Mouse (Mus musculus) megakaryocyte, adult 5-6 weeks (primary cell): ENCODE data around the gene Scrn1. TPM values are rescaled to one million over a fixed set of nuclear protein-coding genes. Genes with fewer than 3 reads are reported as not detected.

ENCODE experiments used
- ATAC-seq: 2 replicates; pipeline ENCODE4 v1.8.0; 2016; ENCODE audit warnings: mild to moderate bottlenecking, inconsistent platforms; ENCODE audit not compliant: poor library complexity, severe bottlenecking
- total RNA-seq, 2 experiments: library from RNA; stranded (forward) in 1 of 2; stranded (reverse) in 1 of 2; fragments of 153-499, 151-499 nt in 1 of 2; fragments of 221-1000, 200-1000 nt in 1 of 2; gene quantifications; 2 replicates each; pipeline versions ENCODE4 v1.2.3 to v1.2.4; 2015 to 2017

The Scrn1 gene
- total RNA-seq (2015) (not detected in 2 replicates), total RNA-seq (2017) (not detected in 2 replicates)

DNA sequence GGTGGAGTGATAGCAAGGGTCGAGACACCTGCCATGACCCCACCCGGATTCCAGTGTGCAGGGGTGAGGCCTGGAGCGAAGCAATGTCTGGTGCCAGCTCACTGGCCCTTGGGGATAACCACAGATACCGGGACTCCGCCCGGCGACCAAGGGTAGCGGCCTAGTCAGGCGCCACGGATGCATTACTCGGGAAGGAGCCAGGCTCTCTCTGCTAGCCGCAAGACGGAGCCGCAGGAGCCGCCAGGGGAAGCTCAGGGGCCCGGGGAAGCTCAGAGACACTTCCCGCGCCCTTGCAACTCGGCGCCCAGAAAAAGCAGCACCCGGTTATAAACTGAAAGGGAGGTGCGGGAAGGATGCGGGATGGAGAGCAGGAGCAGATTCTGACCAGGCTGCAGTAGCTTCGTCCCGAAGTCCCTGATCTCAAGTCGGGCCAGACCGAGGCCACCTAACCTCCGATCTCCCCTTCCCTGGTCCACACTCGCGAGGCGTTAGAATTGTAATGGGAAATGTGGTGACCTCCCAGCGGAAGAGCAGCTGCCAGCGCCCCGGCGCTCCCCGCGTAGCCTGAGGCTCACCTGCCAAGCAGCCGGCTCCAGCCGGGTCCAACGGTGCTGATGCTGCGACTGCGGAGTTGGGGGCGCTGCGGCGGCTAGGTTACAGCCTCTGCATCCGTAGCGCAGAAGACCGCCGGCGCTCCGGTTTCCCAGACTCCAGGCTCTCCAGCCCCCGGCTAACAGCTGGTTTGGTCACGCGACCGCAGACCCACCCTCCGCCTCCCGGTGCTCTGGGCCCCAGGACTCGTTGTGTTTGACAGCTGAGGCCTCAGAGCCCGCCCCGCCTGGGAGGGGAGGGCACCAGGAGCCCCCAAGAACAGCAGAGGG lies at the start of gene Scrn1:
Gene Scrn1, minus strand, starts transcription at position 825 of the 881 bp plus-strand sequence.
- ATAC-seq: no peak; the same call in 1 of the 2 replicates

- no peak for ATAC-seq
Measured at GRCm38 (mm10) chr6:54606241-54606640, 40.0 kb upstream of the Scrn1 start.

DNA sequence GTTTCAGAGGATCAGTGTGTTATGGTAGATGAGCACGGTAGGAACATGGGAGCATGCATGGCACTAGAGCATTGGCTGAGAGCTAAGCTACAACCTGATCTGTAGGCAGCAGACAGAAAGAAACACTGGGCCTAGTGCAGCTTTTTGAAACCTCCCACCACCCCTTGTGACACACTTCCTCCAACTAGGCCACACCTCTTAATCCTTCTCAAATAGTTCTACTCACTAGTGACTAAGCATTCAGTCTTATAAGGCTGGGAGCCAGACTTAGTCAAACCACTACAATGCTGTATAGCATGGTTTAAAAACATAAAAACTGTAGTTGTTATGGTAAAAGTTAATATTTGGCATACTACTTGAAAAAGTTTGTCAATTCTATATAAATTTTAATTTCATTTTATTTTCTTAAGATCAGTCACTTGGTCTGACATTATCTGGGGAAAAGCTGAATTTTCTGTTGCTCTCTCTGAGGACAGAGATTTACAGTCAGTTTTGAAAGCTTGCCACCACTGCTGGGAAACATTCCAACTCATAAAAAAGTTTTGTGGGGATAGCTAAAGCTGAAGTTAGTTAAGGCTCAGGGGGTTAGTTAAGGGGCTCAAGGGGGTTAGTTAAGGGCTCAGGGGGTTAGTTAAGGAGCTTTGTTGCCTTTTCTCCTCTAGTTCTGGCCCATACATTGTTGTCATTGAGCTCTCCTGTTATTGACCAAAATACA lies 37.9 kb upstream of the Scrn1 start:
- no peak for ATAC-seq

- ATAC-seq: no peak
Measured at GRCm38 (mm10) chr6:54602891-54603290, 36.6 kb upstream of the Scrn1 start.

DNA sequence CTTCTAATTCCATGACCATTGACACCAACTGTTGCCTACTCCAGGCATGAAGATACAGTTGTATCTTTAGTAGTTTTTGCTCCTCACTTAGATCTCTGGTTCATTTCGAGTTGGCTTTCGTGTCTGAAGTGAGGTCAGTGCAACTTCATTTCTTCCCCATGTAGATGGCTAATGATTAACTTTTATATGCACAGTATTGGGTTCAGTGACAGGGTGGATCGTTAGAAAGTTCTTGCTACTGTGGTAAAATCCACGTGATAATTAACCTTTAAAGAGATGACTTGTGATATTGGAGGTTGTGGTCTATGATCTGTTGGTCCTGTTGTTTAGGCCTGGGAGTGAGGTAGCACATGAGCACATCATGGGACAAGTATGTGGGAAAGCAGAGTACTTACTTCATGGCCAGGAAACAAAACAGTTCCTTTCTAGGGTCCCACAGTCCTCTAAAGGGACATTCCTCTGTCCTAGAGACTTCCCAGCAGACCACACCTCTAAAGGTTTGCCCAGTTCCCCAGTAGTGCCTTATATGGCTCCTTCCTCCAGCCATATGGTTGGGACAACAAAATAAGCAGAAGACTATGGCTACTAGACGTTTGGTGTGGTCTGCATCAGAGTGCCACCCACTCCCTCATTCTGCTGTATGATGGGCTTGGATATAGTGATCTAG lies 34.5 kb upstream of the Scrn1 start:
- no peak for ATAC-seq

- ATAC-seq: no peak
Measured at GRCm38 (mm10) chr6:54597711-54598110, 31.4 kb upstream of the Scrn1 start.

DNA sequence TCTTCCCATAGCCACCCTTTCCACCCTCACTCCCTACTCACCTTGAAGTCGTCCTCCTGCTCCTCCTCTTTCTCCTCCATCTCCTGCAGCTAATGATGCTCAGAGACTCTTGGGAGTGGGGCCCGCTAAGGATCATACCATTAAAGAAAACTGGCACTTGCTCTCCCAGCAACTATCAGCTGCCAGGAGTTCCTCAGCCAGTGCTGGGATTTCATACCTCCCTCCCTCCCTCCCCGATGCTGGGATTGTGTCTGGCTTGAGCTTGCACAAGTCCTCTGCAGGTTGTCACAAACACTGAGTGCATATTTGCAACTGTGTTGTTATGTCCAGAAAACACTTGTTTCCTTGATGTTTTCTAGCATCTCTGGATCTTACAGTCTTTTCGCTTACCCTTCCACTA lies 30.9 kb upstream of the Scrn1 start, which contains the start of gene Fkbp14:
Gene Fkbp14, minus strand, starts transcription at position 101 of the 400 bp plus-strand sequence.
- ATAC-seq: no peak

DNA sequence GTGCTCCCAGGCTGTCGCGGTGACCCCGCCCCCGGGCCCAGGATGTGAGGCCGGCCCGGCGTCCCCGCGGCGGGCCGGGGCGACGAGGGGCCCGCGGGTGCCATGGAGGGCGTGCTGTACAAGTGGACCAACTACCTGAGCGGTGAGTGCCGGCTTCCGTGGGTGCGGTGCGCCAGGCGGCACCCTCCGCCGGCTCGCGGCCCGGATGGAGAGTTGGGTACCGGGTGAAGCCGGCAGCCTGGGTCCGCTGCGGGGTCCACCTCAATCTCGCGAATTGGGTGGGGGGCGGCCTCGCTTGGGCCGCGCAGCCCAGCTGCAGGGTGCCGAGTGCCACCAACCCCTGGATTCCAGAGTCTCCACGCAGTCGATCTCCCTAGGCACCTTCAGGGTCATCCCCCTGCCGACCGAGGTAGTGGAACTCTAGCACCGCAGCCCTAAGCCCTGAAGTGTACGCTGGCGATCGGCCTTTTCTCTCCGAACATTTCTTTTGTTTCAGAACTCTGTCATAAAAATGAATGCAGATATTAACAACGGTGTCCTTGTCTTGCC lies 29.1 kb upstream of the Scrn1 start:
- no peak for ATAC-seq

DNA sequence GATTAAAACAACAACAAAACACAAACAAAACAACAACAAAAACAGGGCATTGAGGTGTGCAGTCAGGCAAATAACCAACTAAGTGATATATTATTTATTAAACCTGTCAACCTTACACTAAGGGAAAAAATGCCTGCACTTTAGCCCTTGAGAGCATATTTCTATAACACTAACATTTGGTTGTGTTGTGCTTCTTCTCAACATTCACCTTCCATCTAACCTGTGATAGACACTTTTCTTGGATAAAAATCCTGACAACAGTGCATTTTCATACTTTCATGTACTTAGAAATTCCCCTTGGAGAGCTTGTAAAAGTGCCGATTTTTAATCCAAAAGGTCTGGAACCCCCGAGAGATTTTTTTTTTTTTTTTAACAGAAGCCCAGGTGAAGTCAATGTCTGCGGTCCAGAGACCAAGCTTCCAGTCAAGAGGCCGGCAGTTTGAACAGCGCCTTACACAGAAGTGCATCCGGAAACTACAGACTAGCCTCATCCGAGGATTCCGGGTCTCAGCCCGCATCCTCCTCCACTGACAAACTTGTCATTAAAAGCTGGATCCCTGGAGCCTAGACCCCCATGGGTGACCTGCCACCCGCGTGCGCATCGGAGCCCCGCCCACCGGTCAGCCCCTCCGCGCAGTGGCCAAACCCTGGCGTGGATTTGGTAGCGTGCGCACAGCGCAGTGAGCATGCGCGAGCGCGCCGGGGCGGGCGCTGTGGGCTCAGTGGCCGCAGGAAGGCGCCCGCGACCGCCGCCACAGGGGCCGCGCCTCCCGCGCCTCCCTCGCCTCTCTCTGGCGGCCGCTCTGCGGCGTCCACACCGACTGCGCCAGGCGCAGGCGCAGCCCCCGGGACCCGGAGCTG lies 28.4 kb upstream of the Scrn1 start, which contains the start of gene Plekha8:
Gene Plekha8, plus strand, starts transcription at position 643 of the 861 bp plus-strand sequence.
- peak; percentile 88 for ATAC-seq

DNA sequence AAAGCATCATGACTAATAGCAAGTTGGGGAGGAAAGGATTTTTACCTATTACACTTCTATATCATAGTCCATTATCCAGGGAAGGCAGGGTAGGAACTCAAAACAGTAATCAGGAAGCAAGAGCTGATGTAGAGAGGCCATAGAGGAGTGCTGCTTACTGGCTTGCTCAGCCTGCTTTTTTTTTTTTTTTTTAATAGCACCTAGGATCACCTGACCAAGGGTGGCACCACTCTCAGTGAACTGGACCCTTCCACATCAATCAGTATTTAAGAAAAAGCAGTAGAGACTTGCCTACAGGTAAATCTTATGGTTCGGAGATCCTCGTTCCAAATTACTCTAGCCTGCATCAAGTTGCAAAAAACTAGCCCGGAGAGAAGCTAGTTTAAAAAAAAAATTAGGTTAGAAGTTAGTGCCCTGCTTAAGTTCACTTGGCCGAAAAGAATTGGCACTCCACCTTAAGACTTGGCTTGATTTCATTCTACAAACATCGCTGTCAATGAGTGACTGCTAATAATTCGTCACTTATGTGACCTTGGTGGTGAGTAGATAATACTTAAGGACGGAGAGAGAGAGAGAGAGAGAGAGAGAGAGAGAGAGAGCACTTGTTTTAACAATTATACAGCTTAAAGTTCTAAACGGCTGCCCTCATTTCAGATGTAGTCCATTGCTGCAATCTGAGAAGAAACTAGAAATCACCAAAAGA lies 27.6 kb upstream of the Scrn1 start:
- ATAC-seq: no peak

- ATAC-seq: peak; percentile 69
Measured at GRCm38 (mm10) chr6:54592938-54593535, 26.7 kb upstream of the Scrn1 start.

GRCm38 (mm10) chr6:54591778-54592177 lies 25.5 kb upstream of the Scrn1 start:
- ATAC-seq: no peak

DNA sequence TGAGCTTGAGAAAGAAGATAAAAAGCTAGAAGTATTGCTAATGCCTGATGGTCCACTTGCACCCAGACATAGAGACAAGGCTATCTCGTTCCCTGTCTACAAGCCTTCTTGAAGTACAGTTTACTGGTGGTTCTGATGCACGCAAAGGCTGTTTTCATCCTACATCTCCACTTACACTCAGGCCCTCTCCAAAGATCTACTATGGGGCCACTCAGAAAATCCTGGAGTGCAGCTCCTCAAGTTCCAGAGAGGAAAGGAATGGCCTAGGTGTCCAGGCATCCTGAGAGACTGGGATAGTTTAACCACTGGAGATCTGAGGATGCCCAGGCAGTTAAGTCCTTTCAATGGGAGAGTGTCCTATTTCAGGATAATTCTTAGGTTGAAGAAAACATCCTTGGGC lies 24.4 kb upstream of the Scrn1 start:
- no peak for ATAC-seq

- no peak for ATAC-seq
Measured at GRCm38 (mm10) chr6:54588212-54588611, 21.9 kb upstream of the Scrn1 start.

GRCm38 (mm10) chr6:54587683-54588082 lies 21.4 kb upstream of the Scrn1 start:
- no peak for ATAC-seq

- no peak for ATAC-seq
Measured at GRCm38 (mm10) chr6:54586911-54587310, 20.6 kb upstream of the Scrn1 start.

GRCm38 (mm10) chr6:54586175-54586574 lies 19.9 kb upstream of the Scrn1 start:
- no peak for ATAC-seq

GRCm38 (mm10) chr6:54573218-54573955 lies 7.1 kb upstream of the Scrn1 start:
- ATAC-seq: no peak
